Mouse (Mus musculus) kidney, postnatal 10 days (tissue): ENCODE data around the gene Igsf3.

Source experiments
- DNase-seq: peaks from one replicate; pipeline ENCODE4 v3.0.0; 2021; ENCODE audit warnings: mixed read lengths

Gene Igsf3

GRCm38 (mm10) chr3:101376538-101377247 lies at the start of gene Igsf3:
Gene Igsf3, plus strand, starts transcription at chr3:101377083.
- DNase-seq, result peak; percentile 91

GRCm38 (mm10) chr3:101327248-101327647 lies 49.6 kb upstream of the Igsf3 start:
- DNase-seq, result no peak

GRCm38 (mm10) chr3:101328617-101329016 lies 48.3 kb upstream of the Igsf3 start:
- DNase-seq, result no peak

GRCm38 (mm10) chr3:101343199-101343924 lies 33.5 kb upstream of the Igsf3 start:
- no peak for DNase-seq

GRCm38 (mm10) chr3:101344246-101344645 lies 32.6 kb upstream of the Igsf3 start:
- no peak for DNase-seq

- DNase-seq, result no peak
Measured at GRCm38 (mm10) chr3:101345299-101345698, 31.6 kb upstream of the Igsf3 start.

- no peak for DNase-seq
Measured at GRCm38 (mm10) chr3:101346806-101347205, 30.1 kb upstream of the Igsf3 start.

GRCm38 (mm10) chr3:101348501-101349161 lies 28.3 kb upstream of the Igsf3 start:
- DNase-seq, result no peak

- DNase-seq, result no peak
Measured at GRCm38 (mm10) chr3:101349542-101350307, 27.2 kb upstream of the Igsf3 start.

- DNase-seq, result no peak
Measured at GRCm38 (mm10) chr3:101350406-101350805, 26.5 kb upstream of the Igsf3 start.

- peak; percentile 25 for DNase-seq
Measured at GRCm38 (mm10) chr3:101354490-101354889, 22.4 kb upstream of the Igsf3 start.

GRCm38 (mm10) chr3:101355702-101356101 lies 21.2 kb upstream of the Igsf3 start:
- DNase-seq, result no peak

- no peak for DNase-seq
Measured at GRCm38 (mm10) chr3:101356583-101357553, 20.0 kb upstream of the Igsf3 start.

- DNase-seq, result no peak
Measured at GRCm38 (mm10) chr3:101360832-101361231, 16.1 kb upstream of the Igsf3 start.

GRCm38 (mm10) chr3:101362391-101362790 lies 14.5 kb upstream of the Igsf3 start:
- no peak for DNase-seq

GRCm38 (mm10) chr3:101363574-101363973 lies 13.3 kb upstream of the Igsf3 start:
- DNase-seq, result no peak

- DNase-seq, result no peak
Measured at GRCm38 (mm10) chr3:101365081-101365612, 11.7 kb upstream of the Igsf3 start.

GRCm38 (mm10) chr3:101365911-101366310 lies 11.0 kb upstream of the Igsf3 start:
- DNase-seq, result no peak

- no peak for DNase-seq
Measured at GRCm38 (mm10) chr3:101367372-101367771, 9.5 kb upstream of the Igsf3 start.

GRCm38 (mm10) chr3:101369301-101369881 lies 7.5 kb upstream of the Igsf3 start:
- DNase-seq, result no peak

GRCm38 (mm10) chr3:101372345-101372980 lies 4.4 kb upstream of the Igsf3 start:
- DNase-seq, result peak; percentile 79
